Mouse (Mus musculus) adipocyte (in vitro differentiated cells): ENCODE results near the gene Mri1.
"Not testable (repeated sequence)": the region's sequence is repeated elsewhere in the genome, so short reads cannot be mapped to it uniquely, and the experiment has no call there.

Source experiments
- DNase-seq: peaks from one replicate; pipeline ENCODE4 v3.0.0-alpha.2; 2016; ENCODE audit warnings: low spot score

Mri1 gene

DNA sequence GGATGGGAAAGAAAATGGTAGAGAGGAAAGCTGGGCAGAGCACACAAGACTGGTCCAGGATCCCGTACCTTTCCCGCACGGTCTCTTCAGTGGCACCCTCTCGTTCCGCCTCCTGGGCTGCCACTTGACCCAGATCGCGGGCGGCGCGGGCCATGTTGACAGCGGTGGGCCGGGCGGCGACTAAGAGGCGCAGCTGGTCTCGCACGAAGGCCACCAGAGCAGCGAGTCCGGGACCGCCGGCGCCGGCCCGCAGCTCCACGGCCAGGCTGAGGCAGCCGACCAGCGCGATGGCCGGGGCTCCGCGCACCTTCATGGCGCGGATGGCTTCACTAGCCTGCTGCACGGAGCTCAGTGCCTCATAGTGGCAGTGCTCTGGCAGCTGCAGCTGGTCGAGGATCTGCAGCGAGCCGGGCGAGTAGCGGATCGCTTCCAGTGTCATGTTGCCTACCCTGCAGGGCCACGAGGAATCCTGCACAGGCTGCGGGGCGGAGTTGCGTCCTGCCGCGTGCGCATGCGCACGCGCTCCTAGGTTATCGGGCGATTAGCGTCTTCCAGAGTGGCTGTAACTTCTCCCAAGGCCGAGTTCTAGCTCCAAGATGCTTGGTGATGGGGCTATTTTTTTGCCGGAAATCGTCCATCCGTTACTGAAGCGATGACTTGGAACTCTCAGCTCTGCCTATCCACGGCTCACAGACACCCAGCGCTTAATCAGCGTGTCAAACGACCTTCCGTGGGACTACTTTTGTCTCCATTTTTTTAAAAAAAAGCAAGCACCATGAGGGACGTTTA is at the start of gene Mri1:
Mri1 (minus strand) TSS at position 505 of the 789 bp plus-strand sequence.
- peak; percentile 94 for DNase-seq

- no peak for DNase-seq
Measured at GRCm38 (mm10) chr8:84303951-84304350, 46.8 kb upstream of the Mri1 start.

- DNase-seq: no peak
Measured at GRCm38 (mm10) chr8:84297029-84297785, 40.1 kb upstream of the Mri1 start.

DNA sequence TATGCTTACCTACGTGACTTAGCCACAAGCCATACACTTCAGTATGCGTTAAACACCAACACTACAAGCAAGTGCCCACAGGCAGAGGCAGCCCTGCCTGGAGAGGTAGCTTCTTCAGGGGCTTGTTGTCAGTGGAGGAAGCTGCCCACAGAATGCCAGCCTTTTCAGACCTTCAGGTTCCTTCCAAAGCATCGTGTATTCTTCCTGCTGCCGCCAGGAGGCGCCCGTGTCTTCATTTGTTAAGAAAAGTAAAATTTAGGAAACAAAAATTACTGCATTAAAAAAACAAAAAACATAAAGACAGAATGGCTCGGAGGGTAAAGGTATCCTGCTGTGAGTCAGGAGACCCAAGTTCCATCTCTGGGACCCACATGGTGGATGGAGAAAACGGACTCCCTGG is 34.6 kb upstream of the Mri1 start:
- peak; percentile 75 for DNase-seq

GRCm38 (mm10) chr8:84291086-84291485 is 34.0 kb upstream of the Mri1 start:
- DNase-seq: no peak

DNA sequence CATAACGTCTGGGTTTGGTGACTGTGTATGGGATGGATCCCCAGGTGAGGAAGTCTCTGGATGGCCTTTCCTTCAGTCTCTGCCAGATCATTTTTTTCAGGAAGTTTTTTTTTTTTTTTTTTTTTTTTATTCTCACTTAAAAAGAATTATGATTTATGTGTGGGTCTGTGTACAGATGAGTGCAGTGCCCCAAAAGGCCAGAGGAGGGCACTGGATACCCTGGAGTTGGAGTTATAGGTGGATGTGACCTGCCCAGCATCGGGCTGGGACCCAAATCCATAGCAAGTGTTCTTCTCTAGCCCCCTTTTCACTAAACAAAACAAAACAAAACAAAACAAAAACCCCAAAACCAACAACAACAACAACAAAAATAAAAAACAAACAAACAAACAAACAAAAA is 31.8 kb upstream of the Mri1 start:
- DNase-seq: no peak

GRCm38 (mm10) chr8:84285665-84286064 is 28.5 kb upstream of the Mri1 start:
- not testable (repeated sequence) for DNase-seq

DNA sequence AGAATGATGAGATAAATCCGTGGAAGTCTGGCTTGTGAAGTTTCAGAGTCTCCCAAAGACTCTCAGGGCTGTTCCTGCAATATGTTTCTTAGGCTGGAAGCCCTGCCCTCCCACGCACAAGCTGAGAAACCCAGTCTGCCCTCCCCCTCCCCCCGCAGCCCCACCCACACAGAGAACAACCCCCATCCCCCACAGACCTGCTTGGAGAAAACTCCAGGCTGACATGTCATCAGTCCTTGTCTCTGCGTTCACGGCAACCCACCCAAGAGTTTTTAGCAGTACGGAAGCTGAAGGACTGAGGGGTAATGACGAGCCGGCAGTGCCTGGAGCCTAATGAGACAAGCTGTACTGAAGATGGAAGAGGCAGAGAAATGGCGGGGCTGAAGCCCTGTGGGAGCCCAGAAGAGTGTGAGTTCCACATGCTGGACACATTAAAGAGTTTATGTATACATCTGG is 27.5 kb upstream of the Mri1 start:
- DNase-seq: no peak

- no peak for DNase-seq
Measured at GRCm38 (mm10) chr8:84280777-84281176, 23.7 kb upstream of the Mri1 start.

DNA sequence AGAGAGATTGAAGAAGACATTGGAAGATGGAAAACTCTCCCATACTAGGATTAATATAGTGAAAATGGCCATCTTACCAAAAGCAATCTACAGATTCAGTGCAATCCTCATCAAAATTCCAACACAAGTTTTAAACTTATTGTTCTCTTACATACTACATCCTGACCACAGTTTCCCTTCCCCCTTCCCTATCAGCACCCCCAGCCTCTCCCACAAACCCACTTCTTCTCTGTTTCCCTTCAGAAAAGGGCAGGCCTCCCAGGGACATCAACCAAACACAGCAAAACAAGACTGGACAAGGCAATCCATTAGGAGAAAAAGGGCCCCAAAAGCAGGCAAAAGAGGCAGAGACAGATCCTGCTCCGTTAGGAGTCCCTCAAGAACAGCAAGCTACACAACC is 19.3 kb upstream of the Mri1 start:
- DNase-seq: no peak

- no peak for DNase-seq
Measured at GRCm38 (mm10) chr8:84273968-84274367, 16.8 kb upstream of the Mri1 start.

GRCm38 (mm10) chr8:84272302-84272701 is 15.2 kb upstream of the Mri1 start:
- DNase-seq: no peak

- DNase-seq: peak; percentile 100
Measured at GRCm38 (mm10) chr8:84269950-84270773, 13.0 kb upstream of the Mri1 start, which contains the start of gene Ccdc130. Gene Ccdc130 (minus strand): TSS chr8:84270380.

DNA sequence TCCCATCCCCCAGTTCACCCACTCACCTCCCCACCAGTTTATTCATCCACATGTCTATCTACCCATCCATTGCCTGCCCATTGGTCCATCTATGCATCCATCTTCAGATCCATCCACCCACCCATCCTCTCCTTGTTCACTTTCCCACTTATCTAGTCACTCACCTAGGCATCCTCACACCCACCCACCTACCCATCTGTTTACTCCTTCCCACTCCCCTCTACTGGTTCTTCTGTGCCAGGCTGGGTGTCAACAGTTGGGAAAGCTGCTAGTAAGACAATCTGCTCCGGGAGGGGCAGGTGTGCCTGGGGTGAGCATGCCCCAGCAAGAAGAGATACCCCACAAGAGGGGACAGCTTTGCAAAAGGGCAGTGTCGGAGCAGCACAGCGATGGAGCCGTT is 4.0 kb upstream of the Mri1 start:
- no peak for DNase-seq

DNA sequence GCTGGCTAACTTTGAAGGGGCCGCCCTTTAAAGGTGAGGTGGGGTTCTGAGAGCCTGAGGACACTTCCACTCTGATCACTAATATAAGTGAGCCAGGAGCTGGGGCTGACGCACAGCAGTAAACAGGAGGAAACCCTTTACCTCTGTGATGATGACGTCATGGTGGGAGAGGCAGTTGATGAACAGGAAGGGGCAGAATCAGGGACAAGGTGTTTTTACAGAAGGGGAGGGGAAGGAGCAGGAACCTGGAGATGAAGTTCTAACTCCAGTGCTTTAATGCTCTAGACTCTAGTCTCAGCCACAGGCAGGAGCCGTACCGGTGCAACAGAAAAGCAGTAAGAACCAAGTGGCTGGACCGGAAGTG is 686 bp downstream of the Mri1 start:
- DNase-seq: no peak

DNA sequence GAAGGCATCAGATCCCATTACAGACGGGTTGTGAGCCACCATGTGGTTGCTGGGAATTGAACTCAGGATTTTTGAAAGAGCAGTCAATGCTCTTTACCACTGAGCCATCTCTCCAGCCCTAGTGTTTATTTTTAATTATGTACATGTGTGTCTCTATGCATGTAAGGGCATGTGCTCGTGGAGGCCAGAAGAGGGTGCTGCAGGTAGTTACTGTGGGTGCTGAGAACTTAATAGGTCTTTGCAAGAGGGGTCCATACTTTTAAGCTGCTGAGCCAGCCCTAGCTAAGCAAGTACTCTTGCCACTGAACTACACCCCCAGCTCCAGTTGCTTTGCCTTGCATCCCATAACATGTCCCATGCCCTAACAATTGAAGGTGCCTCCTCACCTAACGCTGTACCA is 1.3 kb downstream of the Mri1 start:
- no peak for DNase-seq

DNA sequence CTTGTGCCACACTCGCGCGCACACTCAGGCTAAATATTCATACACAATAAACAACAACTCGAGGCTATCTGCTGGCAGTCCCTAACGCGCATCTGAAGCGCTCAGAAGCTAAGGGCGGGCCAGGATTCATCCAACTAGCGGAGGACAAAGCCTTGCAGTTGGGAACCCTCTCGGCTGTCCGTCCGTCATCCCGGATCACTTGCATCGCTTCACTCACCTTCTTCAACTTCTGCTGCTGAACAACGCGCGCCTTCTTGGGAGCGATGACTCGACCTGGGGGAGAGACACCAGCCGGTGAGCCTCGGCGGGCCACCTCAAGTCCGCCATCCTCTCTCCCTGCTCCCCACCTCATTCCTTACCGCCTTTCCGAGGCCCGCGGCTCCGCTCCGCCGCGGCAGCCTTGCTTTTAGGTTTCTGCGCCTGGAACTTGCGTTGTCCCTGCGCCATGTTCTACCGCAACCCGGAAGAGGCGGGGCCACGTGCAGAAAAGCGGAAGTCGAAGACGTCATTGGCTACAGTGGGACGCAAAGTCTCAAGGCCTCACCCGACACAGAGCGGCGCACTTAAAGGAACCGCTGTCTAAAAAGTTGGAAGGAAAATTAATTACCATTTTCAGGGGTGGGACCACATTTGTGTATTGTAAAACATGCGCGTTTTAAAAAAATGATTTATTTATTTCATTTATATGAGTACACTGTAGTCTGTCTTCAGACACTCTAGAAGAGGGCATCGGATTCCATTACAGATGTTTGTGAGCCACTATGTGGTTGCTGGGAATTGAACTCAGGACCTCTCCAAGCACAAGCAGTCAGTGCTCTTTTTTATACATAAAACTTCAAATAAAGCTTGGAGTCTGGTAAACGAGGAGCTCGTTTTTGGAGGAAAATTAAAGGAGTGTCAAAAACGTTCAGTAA is 7.6 kb downstream of the Mri1 start, which contains the start of gene D8Ertd738e:
D8Ertd738e (minus strand) TSS at position 463 of the 914 bp plus-strand sequence.
- peak; percentile 97 for DNase-seq

GRCm38 (mm10) chr8:84241821-84242220 is 15.3 kb downstream of the Mri1 start:
- DNase-seq: no peak

DNA sequence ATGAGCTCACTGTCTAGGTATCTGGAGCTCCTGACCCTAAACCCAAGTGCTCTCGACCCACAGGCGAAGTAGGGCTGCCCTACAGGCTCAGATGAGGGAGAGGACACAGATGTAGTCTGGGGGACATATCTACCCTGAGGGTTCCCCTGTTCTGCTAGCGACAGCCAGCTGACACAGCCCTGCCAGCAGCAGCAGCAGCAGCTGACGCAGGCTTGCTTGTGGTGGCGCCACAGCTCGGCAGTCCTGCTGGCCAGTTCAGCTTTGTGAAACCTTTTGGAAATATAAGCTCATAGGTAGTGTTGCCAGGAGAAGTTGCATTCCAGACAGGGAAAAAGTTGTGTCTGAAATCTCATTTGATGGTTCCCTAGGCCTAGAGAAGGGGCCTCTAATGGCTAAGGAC is 16.0 kb downstream of the Mri1 start:
- DNase-seq: no peak

GRCm38 (mm10) chr8:84237542-84238229 is 19.4 kb downstream of the Mri1 start:
- DNase-seq: no peak
